Mouse (Mus musculus) activated CD4-positive, CD25-positive, alpha-beta regulatory T cell, adult 9 weeks (primary cell): ENCODE results near the gene Commd3. TPM values are rescaled to one million over a fixed set of nuclear protein-coding genes. Genes with fewer than 3 reads are reported as not detected.

ENCODE experiments used
- polyA plus RNA-seq: library from polyadenylated mRNA; unstranded; fragments of 100-300 nt; shearing (Covaris generic); gene quantifications from one replicate; pipeline ENCODE4 v1.2.1, GENCODE M21; 2017

Commd3 gene
- 192 TPM for polyA plus RNA-seq

DNA sequence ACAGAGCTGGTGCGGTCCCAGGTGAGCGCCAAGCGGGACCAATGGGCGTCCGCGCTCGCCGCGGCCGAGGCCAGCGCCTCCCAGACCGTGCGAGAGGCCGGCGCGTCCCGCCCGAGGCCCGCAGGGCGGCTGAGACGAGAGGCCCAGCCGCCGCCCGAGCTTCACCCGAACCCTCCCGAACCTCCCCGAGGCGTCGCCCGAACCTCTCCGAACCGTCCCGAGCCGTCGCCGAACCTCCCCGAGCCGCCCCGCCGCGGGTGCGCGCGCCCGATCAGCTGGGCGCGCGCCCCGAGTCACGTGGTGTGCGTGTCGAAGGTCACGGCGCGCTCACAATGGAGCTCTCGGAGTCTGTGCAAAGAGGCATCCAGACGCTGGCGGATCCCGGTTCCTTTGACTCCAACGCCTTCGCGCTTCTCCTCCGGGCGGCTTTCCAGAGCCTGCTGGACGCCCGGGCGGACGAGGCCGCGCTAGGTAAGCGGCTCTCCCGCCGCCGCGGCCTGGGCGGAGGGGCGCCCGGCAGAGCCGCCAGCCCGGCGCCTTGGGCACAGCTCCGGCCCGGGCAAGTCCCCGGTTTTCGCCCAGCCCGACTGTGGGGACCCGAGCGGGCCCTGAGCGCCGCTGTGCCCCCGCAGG is at the start of gene Commd3:
Commd3 (plus strand) TSS at position 252 of the 633 bp plus-strand sequence.

DNA sequence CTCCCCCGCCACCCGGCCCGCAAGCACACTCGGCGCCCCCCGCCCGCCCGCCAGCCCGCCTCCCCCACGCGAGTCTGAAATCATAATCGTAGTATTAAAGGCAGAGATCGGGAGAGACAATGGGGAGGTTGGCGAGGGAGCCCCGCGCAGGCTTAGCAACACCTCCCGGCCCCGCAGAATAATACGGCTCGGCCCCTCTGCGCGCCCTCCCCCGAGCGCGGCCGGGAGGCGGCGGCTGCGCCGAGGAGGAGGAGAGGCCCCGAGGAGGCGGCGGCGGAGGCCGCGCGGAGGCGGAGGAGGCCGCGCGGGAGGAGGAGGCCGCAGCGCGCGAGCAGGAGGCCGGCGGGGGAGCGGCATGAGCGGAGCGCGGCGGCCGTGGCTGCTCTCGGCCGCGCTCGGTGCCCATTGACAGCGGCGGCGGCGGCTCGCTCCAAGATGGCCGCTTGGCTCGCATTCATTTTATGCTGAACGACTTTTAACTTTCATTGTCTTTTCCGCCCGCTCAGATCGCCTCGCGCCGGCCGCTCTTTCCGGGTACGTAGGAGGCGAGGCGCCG is 4.8 kb downstream of the Commd3 start, which contains the start of gene Bmi1:
Bmi1 (plus strand) TSS at position 83 of the 556 bp plus-strand sequence.

DNA sequence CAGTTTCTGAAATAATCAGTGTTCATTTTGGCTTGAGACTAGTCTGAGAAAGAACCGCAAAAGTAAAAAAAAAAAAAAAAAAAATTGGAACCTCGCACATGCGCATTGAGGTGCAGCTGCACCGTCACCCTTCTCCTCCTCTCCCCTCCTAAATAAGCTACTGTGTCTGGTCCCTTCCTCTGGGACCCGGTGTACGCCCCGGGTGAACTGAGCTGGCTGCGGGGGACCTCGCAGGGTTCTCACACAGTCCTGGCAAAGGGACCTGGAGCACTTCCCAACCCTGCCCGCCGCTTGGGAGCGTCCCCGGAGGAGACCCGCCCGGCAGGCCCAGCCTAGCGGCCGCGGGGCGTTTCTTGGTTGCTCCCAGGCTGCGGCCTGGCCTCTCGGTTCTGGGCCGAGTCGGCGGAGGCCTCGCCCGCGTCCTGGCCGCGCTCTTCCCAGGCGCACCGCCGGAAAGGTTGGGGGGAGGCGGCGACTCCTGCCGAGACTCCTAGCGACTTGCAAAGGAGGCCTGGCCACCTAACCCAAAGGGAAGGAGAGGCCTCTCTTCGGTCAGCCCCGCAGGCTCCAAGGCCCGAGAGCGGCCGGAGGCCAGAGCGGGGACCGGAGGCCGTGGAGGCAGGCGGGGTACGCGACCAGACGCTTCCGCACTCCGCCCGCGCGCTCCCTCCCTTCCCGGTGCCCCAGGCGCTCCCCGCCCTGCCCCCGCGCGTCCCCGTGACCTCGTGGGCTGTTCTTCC is 21.9 kb downstream of the Commd3 start, which contains the start of gene Spag6:
Spag6 (plus strand) TSS at position 162 of the 740 bp plus-strand sequence.

Other genes starting within 250 kb of the Commd3 start
- 7.3 TPM for gene Bmi1, start 4.6 kb downstream of the Commd3 start, polyA plus RNA-seq
- 0.53 TPM for gene Spag6, start 21.6 kb downstream of the Commd3 start, polyA plus RNA-seq